Mouse (Mus musculus) midbrain, embryonic 16.5 days (tissue): ENCODE data around the gene Stard10. TPM values are rescaled to one million over a fixed set of nuclear protein-coding genes. Genes with fewer than 3 reads are reported as not detected.

Source experiments
- ATAC-seq: fragments of 200-750 bp; cut with Nextera tagmentation; 2 replicates; pipeline ENCODE4 v1.8.0; 2017; ENCODE audit warnings: moderate TSS enrichment
- H3K27ac ChIP-seq: fragments of 300-500 bp; sonication (generic); 2 replicates; pipeline ENCODE4 v1.5.1; 2014; ENCODE audit warnings: mild to moderate bottlenecking, low read length, mixed read lengths
- H3K27me3 ChIP-seq: fragments of 300-500 bp; sonication (generic); 2 replicates; pipeline ENCODE4 v1.6.1; 2014; ENCODE audit warnings: low read depth, low read length, mixed read lengths; ENCODE audit not compliant: control insufficient read depth, insufficient read depth
- H3K36me3 ChIP-seq: fragments of 300-500 bp; sonication (generic); 2 replicates; pipeline ENCODE4 v1.6.1; 2014; ENCODE audit warnings: mild to moderate bottlenecking, low read length, moderate library complexity, mixed read lengths; ENCODE audit not compliant: control insufficient read depth, insufficient read depth
- H3K4me1 ChIP-seq: fragments of 300-500 bp; sonication (generic); 2 replicates; pipeline ENCODE4 v1.6.1; 2014; ENCODE audit warnings: mild to moderate bottlenecking, low read length, mixed read lengths; ENCODE audit not compliant: control insufficient read depth, insufficient read depth
- H3K4me2 ChIP-seq: fragments of 300-500 bp; sonication (generic); 2 replicates; pipeline ENCODE4 v1.6.1; 2014; ENCODE audit warnings: mild to moderate bottlenecking, low read length, mixed read lengths
- H3K4me3 ChIP-seq: fragments of 300-500 bp; sonication (generic); 2 replicates; pipeline ENCODE4 v1.5.1; 2014; ENCODE audit warnings: low read depth, mild to moderate bottlenecking, low read length, moderate library complexity, mixed read lengths
- H3K9ac ChIP-seq: fragments of 300-500 bp; sonication (generic); 2 replicates; pipeline ENCODE4 v1.6.1; 2014; ENCODE audit warnings: low read depth, low read length, mixed read lengths
- H3K9me3 ChIP-seq: fragments of 300-500 bp; sonication (generic); replicated peaks from 2 replicates; pipeline ENCODE4 v1.6.1; 2014; ENCODE audit warnings: mild to moderate bottlenecking, low read length, mixed read lengths; ENCODE audit not compliant: control insufficient read depth, poor library complexity, severe bottlenecking
- WGBS: fragments of 180-500 bp; shearing (Covaris S2); extraction: QIAGEN DNeasy Blood & Tissue Kit; methylation state at CpG from one replicate; pipeline ENCODE4 v1.1.7; 2014; 5-methylcytosine and 5-hydroxymethylcytosine counted together
- polyA plus RNA-seq: library from polyadenylated mRNA; unstranded; fragments of >200 nt; fragmentation: Nextera tagmentation; extraction: Ambion mirVana; gene quantifications from 2 replicates; pipeline ENCODE4 v1.2.1, GENCODE M21; 2015

Gene Stard10
- polyA plus RNA-seq, 1 experiment from 2014 or later, result 8.3 TPM

DNA sequence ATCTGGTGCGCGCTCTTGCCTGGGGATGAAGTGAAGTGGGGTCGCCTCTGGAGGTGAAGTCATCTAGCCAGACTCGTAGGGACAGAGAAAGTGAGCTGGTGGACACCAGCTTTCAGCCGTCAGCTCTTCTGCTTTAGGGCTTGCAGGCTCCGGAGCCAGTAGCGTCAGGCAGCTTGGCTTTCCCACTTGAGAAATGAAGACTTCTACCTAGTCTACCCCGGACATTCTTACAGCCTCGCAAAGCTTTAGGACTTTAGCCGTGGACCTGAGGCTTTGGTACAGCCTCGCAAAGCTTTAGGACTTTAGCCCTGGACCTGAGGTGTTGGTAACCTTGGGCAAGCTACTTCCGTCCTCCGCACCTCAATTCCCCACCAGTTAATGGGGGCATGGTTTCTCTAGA is 31.4 kb downstream of the Stard10 start:
- ATAC-seq, result peak; percentile 6; the same call in 1 of the 2 replicates

DNA sequence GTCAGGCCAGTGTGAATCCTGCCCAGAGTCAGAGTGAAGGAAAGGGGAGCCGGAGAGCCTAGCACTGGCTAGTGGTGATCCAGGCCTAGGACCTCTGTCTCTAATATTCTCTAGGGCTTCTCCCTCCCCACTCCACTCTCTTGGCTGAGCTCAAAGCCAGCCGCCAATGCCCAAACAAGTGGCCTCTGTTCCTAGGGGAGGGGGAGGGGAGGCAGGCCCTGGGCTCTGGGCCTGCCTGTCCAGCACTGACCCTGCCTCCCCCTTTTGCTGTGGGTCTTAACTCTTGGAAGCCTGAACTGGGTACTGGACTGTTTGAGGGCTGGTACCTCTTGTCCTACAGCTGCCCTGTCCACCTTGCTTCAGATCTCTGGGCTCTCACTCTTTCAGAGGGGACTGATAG is 33.0 kb downstream of the Stard10 start:
- Histone ChIP-seq H3K9ac (no peak overlapping the region), H3K36me3 (no peaks in the 10 kb centered on the region), H3K4me1 (peaks cover 7% of the 10 kb centered on the region), H3K9me3 (no peaks in the 10 kb centered on the region), H3K27ac (peak overlapping the region; percentile 38; the same call in 1 of the 2 replicates), H3K4me2 (no peak overlapping the region), H3K4me3 (no peak overlapping the region), H3K27me3 (0 out of 2 replicates have a peak, but pooled peaks cover 3% of the 10 kb centered on the region)
- 80% methylated on average over 1 of the region's 2 CpGs for WGBS
- peak; percentile 58 for ATAC-seq

More for the DNA sequence above, 31.4 kb downstream of the Stard10 start:
- H3K36me3 ChIP-seq, result no peaks in the 10 kb centered on the region
- peaks cover 7% of the 10 kb centered on the region for H3K4me1 ChIP-seq
- H3K27me3 ChIP-seq, result 0 out of 2 replicates have a peak, but pooled peaks cover 3% of the 10 kb centered on the region
- peak overlapping the region; percentile 98 for H3K4me2 ChIP-seq
- no peaks in the 10 kb centered on the region for H3K9me3 ChIP-seq
- H3K9ac ChIP-seq, result peak overlapping the region; percentile 67
- H3K4me3 ChIP-seq, result peak overlapping the region; percentile 47
- no peak overlapping the region for H3K27ac ChIP-seq
- 7% methylated on average over 13 of the region's 13 CpGs for WGBS

DNA sequence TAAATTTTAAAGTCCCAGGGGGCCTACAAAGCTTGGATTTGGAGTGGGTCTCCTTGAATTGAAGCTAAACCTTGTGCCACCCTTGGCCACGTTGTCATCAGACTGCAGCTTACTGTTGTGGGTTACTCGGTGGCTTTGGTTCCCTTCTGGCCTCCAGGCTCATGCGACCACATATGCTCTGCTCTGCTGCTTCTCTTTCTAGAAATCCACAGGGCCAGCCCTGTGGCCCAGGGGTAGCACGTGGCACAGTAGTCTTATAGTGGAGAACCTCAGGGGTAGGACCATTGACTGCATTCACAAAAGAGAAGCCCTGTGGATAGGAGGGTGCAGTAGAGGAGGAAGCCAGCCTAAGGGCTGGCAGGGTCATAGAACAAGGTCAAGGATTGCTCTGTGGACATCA is 35.5 kb downstream of the Stard10 start:
- no peaks in the 10 kb centered on the region for H3K36me3 ChIP-seq
- no peak overlapping the region for H3K4me2 ChIP-seq
- ATAC-seq, result no peak
- no peak overlapping the region for H3K9ac ChIP-seq
- 81% methylated on average over 4 of the region's 4 CpGs for WGBS
- peaks cover 6% of the 10 kb centered on the region for H3K4me1 ChIP-seq
- H3K4me3 ChIP-seq, result no peak overlapping the region
- no peak overlapping the region for H3K27ac ChIP-seq
- H3K27me3 ChIP-seq, result 0 out of 2 replicates have a peak, but pooled peaks cover 3% of the 10 kb centered on the region
- no peaks in the 10 kb centered on the region for H3K9me3 ChIP-seq

DNA sequence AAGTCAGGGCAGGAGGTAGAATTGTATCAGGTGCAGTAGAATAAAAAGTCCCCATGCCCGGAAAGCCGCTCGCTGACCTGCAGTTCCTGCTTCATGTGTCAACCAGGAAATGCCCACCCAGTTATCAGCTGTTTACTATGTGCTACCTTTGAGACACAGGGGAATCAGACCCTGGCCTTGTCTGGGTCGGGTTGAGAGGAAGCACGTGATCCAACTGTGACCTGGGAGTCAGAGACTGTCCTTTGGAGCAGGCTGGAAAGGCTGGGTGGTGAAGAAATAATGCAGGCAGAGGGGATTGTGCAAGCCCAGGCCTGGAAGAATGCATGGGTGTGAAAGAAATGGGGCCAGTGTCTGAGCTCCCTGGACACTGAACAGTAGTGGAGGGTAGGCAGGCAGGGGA is 37.5 kb downstream of the Stard10 start:
- 0 out of 2 replicates have a peak, but pooled peaks cover 3% of the 10 kb centered on the region for H3K27me3 ChIP-seq
- H3K27ac ChIP-seq, result no peak overlapping the region
- H3K4me2 ChIP-seq, result no peak overlapping the region
- no peak for ATAC-seq
- H3K9me3 ChIP-seq, result no peaks in the 10 kb centered on the region
- no peak overlapping the region for H3K9ac ChIP-seq
- no peaks in the 10 kb centered on the region for H3K36me3 ChIP-seq
- H3K4me3 ChIP-seq, result no peak overlapping the region
- H3K4me1 ChIP-seq, result no peaks in the 10 kb centered on the region
- 90% methylated on average over 5 of the region's 5 CpGs for WGBS

DNA sequence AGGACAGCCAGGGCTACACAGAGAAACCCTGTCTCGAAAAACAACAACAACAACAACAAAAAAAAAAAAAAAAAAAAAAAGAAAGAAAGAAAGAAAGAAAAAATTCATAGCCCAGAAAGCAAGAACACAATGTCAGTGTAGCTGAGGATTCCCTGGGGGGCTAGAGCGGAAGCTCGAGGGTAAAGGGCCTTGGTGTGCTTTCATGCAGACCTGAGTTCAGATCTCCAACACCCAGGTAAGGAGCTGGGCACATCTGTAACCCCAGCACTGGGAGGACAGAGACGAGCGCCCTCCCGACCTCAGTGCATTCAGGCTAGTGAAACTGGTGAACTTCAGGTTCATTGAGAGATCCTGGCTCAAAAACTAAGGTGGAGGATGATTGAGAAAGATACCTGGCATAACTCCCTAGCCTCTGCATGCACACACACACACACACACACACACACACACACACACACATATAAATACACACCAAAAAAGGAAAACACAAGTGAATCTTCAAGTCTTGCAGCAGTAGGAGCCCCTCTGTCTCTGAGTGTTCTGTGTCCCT is 38.7 kb downstream of the Stard10 start:
- no peaks in the 10 kb centered on the region for H3K27me3 ChIP-seq
- H3K36me3 ChIP-seq, result no peaks in the 10 kb centered on the region
- no peak overlapping the region for H3K27ac ChIP-seq
- no peak overlapping the region for H3K9ac ChIP-seq
- no peak overlapping the region for H3K4me3 ChIP-seq
- no peak overlapping the region for H3K4me2 ChIP-seq
- no peaks in the 10 kb centered on the region for H3K4me1 ChIP-seq
- ATAC-seq, result no peak
- WGBS, result 90% methylated on average over 6 of the region's 6 CpGs
- H3K9me3 ChIP-seq, result no peaks in the 10 kb centered on the region

DNA sequence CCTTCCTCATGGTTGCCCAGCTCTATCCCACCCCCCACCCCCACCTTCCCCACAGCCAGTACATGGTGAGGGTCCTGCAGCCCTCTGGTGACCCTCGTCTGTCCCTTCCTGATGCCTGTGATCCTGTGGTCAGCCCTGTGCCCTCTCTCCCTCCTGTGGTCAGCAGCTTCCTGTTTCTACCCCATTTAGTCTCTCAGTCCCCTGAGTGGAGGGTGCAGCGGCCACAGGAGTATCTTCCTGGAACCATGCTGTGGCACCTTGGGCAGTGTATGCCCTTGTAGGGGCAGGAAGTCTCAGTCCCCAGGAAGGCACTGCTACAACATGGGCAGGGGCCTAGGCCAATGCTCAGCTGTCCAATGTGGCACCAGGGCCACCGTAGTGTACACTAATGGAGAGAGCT is 40.0 kb downstream of the Stard10 start:
- ATAC-seq, result no peak
- H3K4me1 ChIP-seq, result no peaks in the 10 kb centered on the region
- WGBS, result 78% methylated on average over 3 of the region's 3 CpGs
- no peak overlapping the region for H3K4me2 ChIP-seq
- H3K4me3 ChIP-seq, result no peak overlapping the region
- H3K27ac ChIP-seq, result no peak overlapping the region
- H3K9me3 ChIP-seq, result no peaks in the 10 kb centered on the region
- no peaks in the 10 kb centered on the region for H3K27me3 ChIP-seq
- no peak overlapping the region for H3K9ac ChIP-seq
- H3K36me3 ChIP-seq, result no peaks in the 10 kb centered on the region

DNA sequence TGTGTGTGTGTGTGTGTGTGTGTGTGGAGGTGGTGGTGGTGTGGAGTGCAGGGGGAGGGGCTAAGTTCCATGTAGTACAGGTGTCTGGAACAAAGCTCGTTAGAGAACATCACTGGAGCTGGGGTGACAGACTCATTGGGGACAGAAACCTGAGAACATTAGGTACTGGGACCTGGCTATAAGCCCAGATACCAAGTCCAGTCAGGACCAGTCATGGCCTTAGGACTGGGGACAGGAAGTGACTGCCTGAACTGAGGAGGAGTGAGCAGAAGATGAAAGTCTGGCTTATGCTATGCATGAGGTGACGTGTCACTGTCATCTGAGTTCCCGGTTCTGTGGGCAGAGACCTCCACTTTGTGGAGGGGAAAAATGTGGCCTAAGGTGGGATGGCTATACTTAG is 43.5 kb downstream of the Stard10 start:
- Histone ChIP-seq H3K9ac (no peak overlapping the region), H3K27ac (no peak overlapping the region), H3K4me3 (no peak overlapping the region), H3K36me3 (no peaks in the 10 kb centered on the region), H3K4me1 (no peaks in the 10 kb centered on the region), H3K9me3 (no peaks in the 10 kb centered on the region), H3K4me2 (no peak overlapping the region), H3K27me3 (no peaks in the 10 kb centered on the region)
- WGBS, result 75% methylated on average over 3 of the region's 3 CpGs
- no peak for ATAC-seq

GRCm38 (mm10) chr7:101361021-101361420 is 44.1 kb downstream of the Stard10 start:
- no peak overlapping the region for H3K4me2 ChIP-seq
- H3K4me3 ChIP-seq, result no peak overlapping the region
- no peaks in the 10 kb centered on the region for H3K27me3 ChIP-seq
- H3K4me1 ChIP-seq, result no peaks in the 10 kb centered on the region
- WGBS, result 90% methylated on average over 4 of the region's 4 CpGs
- no peak overlapping the region for H3K9ac ChIP-seq
- no peak for ATAC-seq
- H3K36me3 ChIP-seq, result no peaks in the 10 kb centered on the region
- no peak overlapping the region for H3K27ac ChIP-seq
- no peaks in the 10 kb centered on the region for H3K9me3 ChIP-seq

GRCm38 (mm10) chr7:101361767-101362166 is 44.9 kb downstream of the Stard10 start:
- no peak for ATAC-seq
- no peaks in the 10 kb centered on the region for H3K27me3 ChIP-seq
- H3K4me3 ChIP-seq, result no peak overlapping the region
- H3K4me1 ChIP-seq, result no peaks in the 10 kb centered on the region
- no peak overlapping the region for H3K4me2 ChIP-seq
- H3K36me3 ChIP-seq, result no peaks in the 10 kb centered on the region
- no peak overlapping the region for H3K27ac ChIP-seq
- WGBS, result 59% methylated on average over 4 of the region's 4 CpGs
- H3K9ac ChIP-seq, result no peak overlapping the region
- no peaks in the 10 kb centered on the region for H3K9me3 ChIP-seq
